Mouse (Mus musculus) left cerebral cortex, postnatal 10 days (tissue): ENCODE measurements around the gene 2610528A11Rik. TPM values are rescaled to one million over a fixed set of nuclear protein-coding genes. Genes with fewer than 3 reads are reported as not detected.

Experiments
- DNase-seq, 2 experiments: peaks; one replicate each; pipeline ENCODE4 v3.0.0; 2021 to 2022; ENCODE audit warnings: low spot score in 2 of 2, mixed read lengths in 1 of 2; ENCODE audit errors: extremely low spot score in 1 of 2
- intact Hi-C: fragments of 180-260 bp; cut with DNase I; formaldehyde crosslinking; loops from one replicate; pipeline ENCODE4 v1.15.1; 2025
- total RNA-seq, 2 experiments: library from RNA; stranded (reverse); gene quantifications; 2 replicates each; pipeline ENCODE4 v1.2.3; 2021

2610528A11Rik gene
- total RNA-seq, 2 experiments from 2014 or later = 0.79 TPM; not detected in 1

DNA sequence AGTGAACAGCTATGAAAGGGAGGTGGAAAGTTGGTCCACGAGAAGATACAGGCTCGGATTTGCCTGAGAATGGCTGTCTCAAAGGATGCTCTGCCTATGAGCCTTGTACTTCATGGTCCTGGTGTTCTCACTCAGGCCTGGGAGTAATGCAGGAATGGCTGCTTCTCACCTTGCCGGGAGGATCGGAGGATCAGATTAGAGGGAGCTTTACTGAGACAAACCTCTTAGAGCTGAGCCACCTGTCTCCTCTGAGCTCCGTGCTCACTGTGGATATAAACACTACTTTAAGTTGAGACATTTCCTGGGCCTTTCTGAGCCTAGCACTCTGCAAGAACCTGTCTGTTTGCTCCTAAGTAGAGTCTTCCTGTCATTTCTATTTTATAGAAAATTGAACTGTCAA, 12.3 kb downstream of the 2610528A11Rik start:
- intact Hi-C loops = no loop called here

DNA sequence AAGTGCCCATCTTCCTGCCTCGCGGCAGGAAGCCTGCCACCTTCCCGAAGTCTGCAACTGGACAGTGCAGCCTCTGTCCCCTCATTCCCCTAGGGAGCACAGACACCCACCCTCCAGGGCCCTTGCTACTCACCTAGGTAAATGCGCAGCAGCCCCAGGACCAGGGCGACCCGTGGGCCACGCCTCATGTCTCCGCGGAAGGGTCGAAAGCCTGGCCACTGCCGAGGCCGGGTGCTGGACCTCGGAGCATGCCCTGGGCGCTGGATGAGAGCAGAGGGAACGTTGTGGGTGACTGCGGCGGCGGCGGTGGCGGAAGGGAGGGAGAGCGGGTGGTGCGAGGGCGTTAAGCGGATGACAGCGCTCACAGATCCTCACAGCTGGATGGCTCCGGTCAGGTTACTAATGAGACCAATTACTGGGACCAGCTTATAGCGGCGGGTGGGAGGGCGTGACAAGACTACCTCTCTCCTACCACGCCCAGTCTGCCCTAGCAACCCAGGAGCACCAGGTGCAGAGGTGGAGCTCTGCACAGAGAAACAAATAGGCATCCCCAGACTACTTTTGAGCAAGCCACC, 15.8 kb downstream of the 2610528A11Rik start, which contains the start of gene Cdhr1:
TSS of gene Cdhr1 (minus strand) at position 392 of the 575 bp plus-strand sequence.
- intact Hi-C loops = no loop called here
- DNase-seq = peak in 1 of 2 experiments; percentile 45

More for the DNA sequence above, 12.3 kb downstream of the 2610528A11Rik start:
- DNase-seq = no peak

DNA sequence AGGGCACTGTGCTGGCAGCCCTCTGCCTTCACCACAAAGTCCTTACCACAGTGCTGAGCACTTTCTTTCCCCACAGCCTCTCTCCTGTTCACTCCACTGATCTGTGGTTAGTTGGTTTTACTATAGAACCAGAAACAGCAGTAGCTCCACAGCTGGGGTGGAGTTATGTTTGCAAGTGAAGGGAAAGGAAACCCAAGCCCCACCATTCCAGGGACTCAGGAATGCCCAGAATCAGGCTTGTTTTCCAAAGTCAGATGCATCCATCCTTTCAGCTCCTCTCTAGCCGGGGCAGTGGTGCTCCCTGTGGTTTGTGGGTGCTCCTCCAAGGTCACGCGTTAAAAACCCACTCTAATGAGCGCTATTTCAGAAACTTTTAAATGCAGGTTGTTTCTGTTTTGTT, 18.3 kb downstream of the 2610528A11Rik start:
- no peak for DNase-seq
- intact Hi-C loops = no loop called here

DNA sequence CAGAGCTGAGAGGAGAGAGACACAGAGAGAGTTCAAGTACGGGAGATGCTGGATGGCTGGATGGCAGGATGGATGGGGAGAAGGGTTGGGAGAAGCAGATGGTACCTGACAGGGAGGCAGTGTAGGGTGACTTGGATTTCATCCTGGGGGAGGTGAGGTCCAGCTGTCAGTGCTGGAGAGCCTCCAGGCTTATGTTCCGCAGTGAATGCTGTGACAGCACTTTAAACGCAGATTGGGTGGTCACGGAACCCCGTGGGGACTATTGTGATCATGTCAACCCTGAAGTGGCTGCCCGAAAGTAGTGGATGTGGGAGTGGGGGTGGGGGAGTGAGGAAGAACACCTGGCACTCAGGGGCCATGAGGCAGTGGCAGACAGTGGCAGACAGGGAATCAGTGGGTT, 19.4 kb downstream of the 2610528A11Rik start:
- DNase-seq = no peak
- intact Hi-C loops = no loop called here

DNA sequence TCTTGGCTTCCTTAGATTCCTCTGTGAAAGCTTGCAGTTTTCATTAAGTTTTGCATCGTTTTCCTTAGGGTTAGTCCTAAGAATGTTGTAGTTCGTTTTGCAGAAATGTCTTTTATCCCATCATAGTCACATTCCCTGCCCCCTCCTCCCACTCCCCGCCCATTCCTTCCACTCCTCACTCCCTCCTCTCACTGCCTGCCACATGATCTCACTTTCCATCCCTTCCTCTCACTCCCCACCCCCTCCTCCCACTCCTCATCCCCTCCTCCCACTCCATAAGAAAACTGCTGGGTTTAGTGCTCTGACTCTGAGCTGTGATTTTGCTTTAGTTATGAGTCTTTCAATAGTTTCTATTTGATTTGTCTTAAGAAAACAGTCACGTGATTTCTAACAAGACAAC, 30.1 kb downstream of the 2610528A11Rik start:
- intact Hi-C loops = no loop called here

DNA sequence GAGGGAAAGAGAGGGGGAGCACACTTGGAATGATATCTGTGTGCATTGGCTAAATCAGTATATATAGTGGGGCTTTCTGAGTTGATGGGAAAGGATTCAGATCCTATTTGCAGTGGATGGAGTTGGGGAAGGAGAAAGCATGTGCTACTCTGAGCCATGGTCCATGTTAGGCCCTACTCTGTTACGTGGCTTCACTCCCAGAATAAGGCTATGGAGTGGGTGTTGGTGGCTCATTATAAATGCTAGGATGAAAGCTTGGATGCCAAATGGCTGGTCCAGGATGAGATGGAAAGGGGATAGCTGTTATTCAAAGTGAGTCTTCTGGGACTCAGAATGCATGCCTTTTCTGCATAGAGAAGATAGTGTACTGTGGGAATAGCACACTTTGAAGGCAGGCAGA, 33.1 kb downstream of the 2610528A11Rik start:
- intact Hi-C loops = no loop called here
- DNase-seq = no peak

More for the DNA sequence above, 30.1 kb downstream of the 2610528A11Rik start:
- DNase-seq = no peak

DNA sequence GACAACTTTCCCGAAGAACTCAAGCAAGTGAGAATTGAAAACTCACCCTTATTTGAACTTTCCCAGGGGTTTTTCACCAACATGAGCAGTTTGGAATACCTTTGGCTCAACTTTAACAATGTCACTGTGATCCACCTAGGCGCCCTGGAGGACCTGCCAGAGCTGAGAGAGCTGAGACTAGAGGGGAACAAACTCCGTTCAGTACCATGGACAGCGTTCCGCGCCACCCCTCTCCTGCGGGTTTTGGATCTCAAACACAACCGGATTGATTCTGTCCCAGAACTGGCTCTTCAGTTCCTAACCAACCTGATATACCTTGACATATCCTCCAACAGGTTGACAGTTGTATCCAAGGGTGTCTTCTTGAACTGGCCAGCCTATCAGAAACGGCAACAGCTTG, 45.3 kb downstream of the 2610528A11Rik start:
- intact Hi-C loops = no loop called here
- no peak for DNase-seq

DNA sequence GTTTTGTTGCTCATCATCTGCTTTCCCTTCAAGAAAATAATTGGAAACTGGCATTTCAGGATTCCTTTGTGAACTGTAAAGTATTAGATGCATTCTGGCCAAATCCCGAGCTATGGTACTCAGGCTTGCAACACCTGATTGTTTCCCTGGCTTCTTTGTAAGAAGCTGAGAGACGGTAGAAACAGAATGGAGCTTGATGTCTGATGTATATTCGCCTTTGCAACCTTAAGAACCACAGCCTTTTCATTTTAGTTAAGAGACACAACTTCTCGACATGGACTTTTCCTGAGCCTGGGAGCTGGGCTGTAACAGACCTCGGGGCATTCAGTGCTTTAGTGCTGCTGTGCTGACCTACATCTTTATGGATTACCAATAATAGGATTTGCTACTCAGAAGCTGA, 46.2 kb downstream of the 2610528A11Rik start, which contains the start of gene Lrit2:
TSS of gene Lrit2 (plus strand) at position 301 of the 400 bp plus-strand sequence.
- intact Hi-C loops = no loop called here
- DNase-seq = no peak

DNA sequence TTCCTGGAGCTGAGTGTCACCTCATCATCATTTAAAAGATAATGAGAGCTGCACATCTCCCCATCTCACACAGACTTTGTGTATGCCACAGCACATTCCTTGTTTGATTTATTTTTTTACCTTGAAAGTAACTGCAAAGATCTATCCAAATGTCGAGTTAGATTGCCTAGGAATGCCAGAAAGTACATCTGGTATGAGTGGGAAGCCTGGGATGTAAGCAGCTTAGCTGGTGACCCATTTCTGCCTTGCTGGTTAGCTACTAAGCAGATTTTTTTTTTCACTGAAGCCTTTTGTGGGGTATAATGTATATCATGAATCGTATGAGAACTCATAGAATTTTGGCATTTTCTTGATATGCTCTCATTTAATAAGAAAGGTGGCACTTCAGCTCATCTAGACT, 47.2 kb downstream of the 2610528A11Rik start:
- no peak for DNase-seq
- intact Hi-C loops = no loop called here

DNA sequence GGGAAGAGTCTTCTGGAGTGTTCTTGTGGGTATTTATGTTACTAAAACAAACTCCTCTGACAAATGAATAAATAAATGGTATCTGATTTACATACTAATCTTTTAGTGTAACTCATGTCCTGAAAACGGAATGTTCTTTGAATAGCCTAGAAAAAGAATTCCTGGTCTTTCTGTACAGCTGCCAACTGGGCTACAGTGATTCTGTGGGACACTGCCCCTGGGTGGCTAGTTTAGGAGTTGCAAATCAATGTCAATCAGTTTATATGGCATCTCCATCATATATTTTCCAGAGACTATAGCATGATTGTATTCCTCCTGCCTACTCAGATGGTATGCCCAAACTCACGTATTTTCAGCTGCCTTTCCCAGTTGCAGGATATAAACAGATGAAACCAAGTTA, 49.0 kb downstream of the 2610528A11Rik start:
- intact Hi-C loops = no loop called here
- DNase-seq = no peak

Other genes starting within 250 kb of the 2610528A11Rik start
- 100 to 1,000 TPM in 1 of 2 experiments, 10 to 100 TPM in 1; 97.2 to 106 TPM for gene Ccser2, start 145.2 kb downstream of the 2610528A11Rik start, total RNA-seq
- not detected for gene Rgr, start 65.1 kb downstream of the 2610528A11Rik start, total RNA-seq
- not detected for gene Lrit1, start 59.2 kb downstream of the 2610528A11Rik start, total RNA-seq
- not detected for gene Lrit2, start 46.1 kb downstream of the 2610528A11Rik start, total RNA-seq
- gene Cdhr1, start 15.7 kb downstream of the 2610528A11Rik start, total RNA-seq = 10 to 100 TPM; 16.1 to 19.1 TPM
- 100 to 1,000 TPM; 250 to 257 TPM for gene Ghitm, start 21.2 kb upstream of the 2610528A11Rik start, total RNA-seq